Mouse (Mus musculus) kidney, embryonic 16.5 days (tissue): ENCODE data around the gene Ptk7. TPM values are rescaled to one million over a fixed set of nuclear protein-coding genes. Genes with fewer than 3 reads are reported as not detected.

Source experiments
- ATAC-seq: fragments of 200-750 bp; cut with Nextera tagmentation; 2 replicates; pipeline ENCODE4 v1.8.0; 2017; ENCODE audit warnings: moderate TSS enrichment; ENCODE audit not compliant: low FRiP score, low TSS enrichment
- H3K27ac ChIP-seq: fragments of 300-500 bp; sonication (generic); 2 replicates; pipeline ENCODE4 v1.5.1; 2014; ENCODE audit warnings: low read length
- H3K27me3 ChIP-seq: fragments of 300-500 bp; sonication (generic); 2 replicates; pipeline ENCODE4 v1.6.1; 2014; ENCODE audit warnings: low read length, control low read depth, mixed read lengths; ENCODE audit not compliant: insufficient read depth
- H3K36me3 ChIP-seq: fragments of 300-500 bp; sonication (generic); 2 replicates; pipeline ENCODE4 v1.6.1; 2014; ENCODE audit warnings: low read length, control low read depth, mixed read lengths; ENCODE audit not compliant: insufficient read depth
- H3K4me1 ChIP-seq: fragments of 300-500 bp; sonication (generic); 2 replicates; pipeline ENCODE4 v1.6.1; 2014; ENCODE audit warnings: low read length, control low read depth, mixed read lengths; ENCODE audit not compliant: insufficient read depth
- H3K4me2 ChIP-seq: fragments of 300-500 bp; sonication (generic); replicated peaks from 2 replicates; pipeline ENCODE4 v1.6.1; 2014; ENCODE audit warnings: low read depth, low read length
- H3K4me3 ChIP-seq: fragments of 300-500 bp; sonication (generic); 2 replicates; pipeline ENCODE4 v1.5.1; 2014; ENCODE audit warnings: mild to moderate bottlenecking, low read length
- H3K9ac ChIP-seq: fragments of 300-500 bp; sonication (generic); replicated peaks from 2 replicates; pipeline ENCODE4 v1.6.1; 2014; ENCODE audit warnings: low read length
- H3K9me3 ChIP-seq: fragments of 300-500 bp; sonication (generic); 2 replicates; pipeline ENCODE4 v1.6.1; 2016; ENCODE audit warnings: low read length, control low read depth
- WGBS: fragments of 180-500 bp; shearing (Covaris S2); extraction: QIAGEN DNeasy Blood & Tissue Kit; methylation state at CpG from one replicate; pipeline ENCODE4 v1.1.7; 2014; 5-methylcytosine and 5-hydroxymethylcytosine counted together
- polyA plus RNA-seq: library from polyadenylated mRNA; unstranded; fragments of >200 nt; fragmentation: Nextera tagmentation; extraction: Ambion mirVana; gene quantifications from 2 replicates; pipeline ENCODE4 v1.2.1, GENCODE M21; 2015

Ptk7 gene
- polyA plus RNA-seq, 1 experiment from 2014 or later: 157 TPM

DNA sequence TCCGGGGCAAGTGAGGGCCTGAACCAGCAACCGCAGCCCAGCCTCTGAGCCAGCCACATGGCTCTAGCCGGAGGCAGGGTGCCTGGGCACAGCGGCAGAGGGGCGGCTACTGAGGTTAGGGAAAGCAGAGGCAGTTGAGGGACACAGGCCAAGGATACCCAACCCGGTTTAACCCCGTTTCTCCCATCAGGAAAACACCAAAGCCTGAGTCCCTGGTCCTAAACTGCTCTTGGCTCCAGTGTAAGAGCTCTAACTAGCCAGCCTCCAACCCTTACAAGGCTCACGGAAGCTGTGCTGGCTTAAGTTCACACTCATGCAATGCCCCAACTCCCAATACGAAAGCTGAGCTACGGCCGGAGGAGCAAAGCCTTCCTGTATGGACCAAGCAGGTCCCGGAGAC is 4.7 kb downstream of the Ptk7 start:
- Histone ChIP-seq H3K4me2 (peak overlapping the region; percentile 47), H3K27ac (peak overlapping the region; percentile 56), H3K4me3 (peak overlapping the region; percentile 16), H3K36me3 (no peaks in the 10 kb centered on the region), H3K9me3 (no peaks in the 10 kb centered on the region), H3K4me1 (peaks cover 84% of the 10 kb centered on the region), H3K9ac (peak overlapping the region; percentile 55), H3K27me3 (no peaks in the 10 kb centered on the region)
- no peak for ATAC-seq
- WGBS: 38% methylated on average over 12 of the region's 12 CpGs

- Histone ChIP-seq H3K27ac (peak overlapping the region; percentile 56), H3K4me1 (peaks cover 89% of the 10 kb centered on the region), H3K9ac (peak overlapping the region; percentile 55), H3K27me3 (no peaks in the 10 kb centered on the region), H3K36me3 (no peaks in the 10 kb centered on the region), H3K4me3 (peak overlapping the region; percentile 16), H3K9me3 (no peaks in the 10 kb centered on the region), H3K4me2 (peak overlapping the region; percentile 47)
- ATAC-seq: no peak
- 16% methylated on average over 10 of the region's 10 CpGs for WGBS
Observed at GRCm38 (mm10) chr17:46623819-46624557, 5.3 kb downstream of the Ptk7 start.

DNA sequence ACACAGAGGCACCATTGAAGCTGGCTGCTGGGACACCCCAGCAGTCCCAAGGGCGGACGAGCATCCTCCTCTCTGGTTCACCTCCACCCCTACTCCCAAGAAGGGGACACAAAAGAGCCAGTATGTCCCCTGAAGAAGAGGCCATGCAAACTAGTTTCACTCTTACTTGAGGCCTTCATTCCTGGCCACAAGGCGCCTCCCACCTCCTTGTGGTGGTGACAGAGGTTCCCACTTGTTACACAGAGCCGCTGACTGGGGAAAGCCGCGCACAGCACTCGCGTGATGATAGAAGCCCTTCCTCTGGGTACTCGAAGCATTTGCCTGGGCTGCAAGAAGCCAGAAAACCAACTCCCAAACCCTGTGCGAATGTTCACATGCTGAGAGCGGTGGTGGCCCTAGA is 7.0 kb downstream of the Ptk7 start:
- Histone ChIP-seq H3K9me3 (no peaks in the 10 kb centered on the region), H3K27me3 (no peaks in the 10 kb centered on the region), H3K27ac (peak overlapping the region; percentile 99), H3K36me3 (no peaks in the 10 kb centered on the region), H3K4me1 (peaks cover 100% of the 10 kb centered on the region), H3K4me2 (no peak overlapping the region), H3K9ac (peak overlapping the region; percentile 46), H3K4me3 (no peak overlapping the region)
- ATAC-seq: no peak
- 60% methylated on average over 11 of the region's 11 CpGs for WGBS

DNA sequence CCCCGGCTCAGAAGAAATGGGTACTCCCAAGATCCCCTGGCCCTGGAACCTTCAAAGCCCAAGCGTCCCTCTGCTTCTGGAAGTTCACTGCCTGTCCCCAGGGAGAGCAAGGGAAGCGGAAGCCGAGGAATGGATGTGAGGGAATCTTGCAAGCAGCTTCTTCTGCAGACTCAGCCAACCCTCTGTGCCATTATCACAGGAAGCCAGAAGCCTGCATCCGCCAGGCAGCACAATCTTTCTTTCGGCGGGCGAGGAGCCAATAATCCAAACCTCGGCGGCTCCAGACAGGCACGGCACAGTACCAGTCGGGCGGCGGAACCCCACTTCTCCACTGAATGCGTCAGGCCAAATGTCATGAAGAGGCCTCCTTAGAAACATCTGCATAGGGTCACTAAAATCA is 8.0 kb downstream of the Ptk7 start:
- 24% methylated on average over 15 of the region's 15 CpGs for WGBS
- ATAC-seq: no peak

DNA sequence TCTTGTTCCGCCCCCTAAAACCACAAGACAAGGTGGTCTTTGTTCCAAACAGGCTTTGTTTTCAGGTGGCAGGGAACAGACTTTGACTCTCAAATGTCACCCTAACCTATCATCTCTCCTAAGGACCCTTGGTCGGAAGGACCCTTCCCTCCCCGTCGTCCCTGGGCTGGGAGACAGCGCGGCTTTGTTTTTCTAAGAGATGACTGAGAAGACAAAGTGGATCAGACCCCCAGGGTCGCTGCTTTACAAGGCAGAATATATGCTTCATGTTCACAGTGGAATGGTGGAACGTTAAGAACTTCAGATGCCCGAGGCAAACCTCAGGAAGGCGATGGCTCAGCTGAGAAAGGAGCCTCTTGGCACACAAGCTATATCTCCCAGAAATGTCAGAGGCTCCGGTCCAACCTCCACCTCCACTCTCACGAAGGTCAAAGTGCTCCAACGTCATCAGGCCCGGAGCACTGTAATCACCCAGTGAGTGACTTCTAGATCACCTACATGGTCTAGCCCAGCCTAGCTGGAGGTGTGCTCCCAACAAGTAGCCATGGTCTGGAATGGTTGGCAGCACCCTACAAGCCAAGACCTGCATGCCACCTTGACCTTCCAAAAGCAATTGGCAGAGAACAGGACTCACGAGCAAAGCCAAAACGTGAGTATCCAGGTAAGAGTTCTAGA is 9.5 kb downstream of the Ptk7 start:
- ATAC-seq: no peak
- Histone ChIP-seq H3K4me2 (peak overlapping the region; percentile 50), H3K27ac (peak overlapping the region; percentile 99), H3K4me1 (peaks cover 98% of the 10 kb centered on the region), H3K27me3 (no peaks in the 10 kb centered on the region), H3K36me3 (no peaks in the 10 kb centered on the region), H3K9me3 (no peaks in the 10 kb centered on the region), H3K4me3 (0 out of 2 replicates have a peak overlapping the region, but pooled peaks have one; percentile 16), H3K9ac (peak overlapping the region; percentile 70)
- WGBS: 17% methylated on average over 16 of the region's 16 CpGs

More for the DNA sequence above, 8.0 kb downstream of the Ptk7 start:
- H3K4me2 ChIP-seq: peak overlapping the region; percentile 24; the same call in 1 of the 2 replicates
- H3K9me3 ChIP-seq: no peaks in the 10 kb centered on the region
- H3K27me3 ChIP-seq: no peaks in the 10 kb centered on the region
- peak overlapping the region; percentile 46; the same call in 1 of the 2 replicates for H3K9ac ChIP-seq
- peak overlapping the region; percentile 99 for H3K27ac ChIP-seq
- H3K4me1 ChIP-seq: peaks cover 99% of the 10 kb centered on the region
- no peak overlapping the region for H3K4me3 ChIP-seq
- no peaks in the 10 kb centered on the region for H3K36me3 ChIP-seq

- Histone ChIP-seq H3K27me3 (no peaks in the 10 kb centered on the region), H3K4me3 (peak overlapping the region; percentile 16), H3K27ac (peak overlapping the region; percentile 99), H3K4me1 (peaks cover 96% of the 10 kb centered on the region), H3K4me2 (peak overlapping the region; percentile 50), H3K9ac (peak overlapping the region; percentile 70), H3K9me3 (no peaks in the 10 kb centered on the region), H3K36me3 (no peaks in the 10 kb centered on the region)
- 10% methylated on average over 27 of the region's 27 CpGs for WGBS
- ATAC-seq: peak; percentile 31; the same call in 1 of the 2 replicates
Observed at GRCm38 (mm10) chr17:46618769-46619682, 10.3 kb downstream of the Ptk7 start.

DNA sequence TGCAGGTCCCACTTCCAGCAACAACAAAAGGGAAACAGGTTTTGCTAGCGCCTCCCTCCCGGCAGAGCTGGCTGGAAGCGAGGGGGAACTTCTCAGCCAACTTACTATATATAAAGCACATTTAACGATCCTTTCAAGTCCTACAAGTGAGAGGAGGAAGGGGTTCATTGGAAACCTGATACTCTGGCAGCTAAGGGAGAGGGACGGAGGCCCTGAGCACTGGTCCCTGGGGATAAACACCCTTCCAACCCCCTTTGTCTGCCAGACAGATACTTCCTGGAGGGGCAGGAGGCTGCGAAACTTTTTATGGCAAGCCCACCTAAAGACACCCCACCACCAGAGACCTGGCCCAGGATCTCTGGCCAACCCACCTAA is 10.9 kb downstream of the Ptk7 start:
- ATAC-seq: peak; percentile 67
- Histone ChIP-seq H3K4me2 (peak overlapping the region; percentile 50), H3K4me1 (peaks cover 96% of the 10 kb centered on the region), H3K9ac (peak overlapping the region; percentile 70), H3K9me3 (no peaks in the 10 kb centered on the region), H3K27ac (peak overlapping the region; percentile 99), H3K4me3 (peak overlapping the region; percentile 27), H3K27me3 (no peaks in the 10 kb centered on the region), H3K36me3 (no peaks in the 10 kb centered on the region)
- WGBS: 5% methylated on average over 6 of the region's 6 CpGs

GRCm38 (mm10) chr17:46617799-46618198 is 11.5 kb downstream of the Ptk7 start:
- no peak for ATAC-seq
- WGBS: 11% methylated on average over 12 of the region's 12 CpGs
- H3K27me3 ChIP-seq: no peaks in the 10 kb centered on the region
- H3K27ac ChIP-seq: peak overlapping the region; percentile 99
- H3K9me3 ChIP-seq: no peaks in the 10 kb centered on the region
- peaks cover 96% of the 10 kb centered on the region for H3K4me1 ChIP-seq
- peak overlapping the region; percentile 50 for H3K4me2 ChIP-seq
- H3K9ac ChIP-seq: peak overlapping the region; percentile 70; the same call in 1 of the 2 replicates
- peak overlapping the region; percentile 27 for H3K4me3 ChIP-seq
- no peaks in the 10 kb centered on the region for H3K36me3 ChIP-seq

- Histone ChIP-seq H3K4me3 (no peak overlapping the region), H3K4me2 (peak overlapping the region; percentile 20), H3K36me3 (no peaks in the 10 kb centered on the region), H3K4me1 (peaks cover 91% of the 10 kb centered on the region), H3K27me3 (no peaks in the 10 kb centered on the region), H3K27ac (peak overlapping the region; percentile 88), H3K9me3 (no peaks in the 10 kb centered on the region), H3K9ac (peak overlapping the region; percentile 18)
- 0 out of 2 replicates have a peak, but pooled peaks have one; percentile 6 for ATAC-seq
- WGBS: 8% methylated on average over 3 of the region's 3 CpGs
Observed at GRCm38 (mm10) chr17:46613229-46613628, 16.1 kb downstream of the Ptk7 start.
